Mouse (Mus musculus): ENCODE data around the gene Ccr1l1.

DNA sequence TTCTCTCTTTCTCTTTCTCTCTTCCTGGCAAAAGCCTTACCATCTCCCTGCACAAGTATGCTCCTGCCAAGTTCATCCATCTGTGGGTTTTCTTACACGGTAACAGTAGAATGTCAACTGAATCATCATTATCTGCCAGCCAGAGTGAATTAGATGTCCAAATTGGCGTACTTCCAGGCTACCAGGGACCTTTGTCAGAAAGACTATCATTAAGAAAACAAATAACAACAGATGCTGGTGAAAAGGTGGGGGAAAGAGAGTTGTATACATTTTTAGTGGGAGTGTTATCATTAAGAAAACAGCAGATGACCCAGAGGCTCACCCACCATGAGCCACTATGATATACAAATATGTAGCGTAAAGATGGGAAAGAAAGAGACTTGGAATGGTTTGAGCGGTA lies 48.3 kb downstream of the Ccr1l1 start:
- TF ChIP-seq CTCF (conservative IDR thresholded peaks at IDR 0.05; ENCODE audit: insufficient read depth, insufficient read length, low read depth, low read length) (no peak), POLR2A (IDR thresholded peaks at IDR 0.05; ENCODE audit: low read depth, low read length) (no peak)

Measured in kidney, adult 2 months (tissue).